Comparison of ENCODE assay signal across 13 mouse cellular contexts in genomic region chr1:59437927-59438326, GRCm38 (mm10). TPM values are rescaled to one million over a fixed set of nuclear protein-coding genes. Genes with fewer than 3 reads are reported as not detected.
DNase-seq lines count a peak whose midpoint lies in the region; ATAC-seq and TF ChIP-seq lines count a peak whose summit lies in the region.
"Had no signal": no experiment of that assay in that cellular context is flagged by ENCODE, and none has a peak within 500 bp of the region (broad histone marks: within the 10 kb centered on the region; RNA-seq: fewer than 3 reads in every experiment).

No protein-coding gene starts in this region.

- H3K9ac ChIP-seq in embryonic facial prominence, embryonic 12.5 days, result no peak overlapping the region
- H3K9ac ChIP-seq in hindbrain, embryonic 12.5 days, result no peak overlapping the region
- H3K9ac ChIP-seq in limb, embryonic 11.5 days (ENCODE audit: low read length), result no peak overlapping the region
- H3K9ac ChIP-seq in midbrain, embryonic 16.5 days (ENCODE audit: low read depth, low read length), result no peak overlapping the region
- H3K9ac ChIP-seq in lung, postnatal 0 days (replicated peaks; ENCODE audit: low read depth), result no peak overlapping the region

- TF ChIP-seq EP300 in lung, postnatal 0 days (IDR thresholded peaks at IDR 0.05), result no peak

- H3K4me1 ChIP-seq in embryonic facial prominence, embryonic 12.5 days, result peaks cover 12% of the 10 kb centered on the region
- H3K4me1 ChIP-seq in hindbrain, embryonic 12.5 days, result peaks cover 18% of the 10 kb centered on the region
- peaks cover 5% of the 10 kb centered on the region; the same call in 1 of the 2 replicates for H3K4me1 ChIP-seq in limb, embryonic 11.5 days (ENCODE audit: control insufficient read depth, insufficient read depth, low read length)
- H3K4me1 ChIP-seq in midbrain, embryonic 16.5 days (ENCODE audit: control insufficient read depth, insufficient read depth, low read length), result peaks cover 7% of the 10 kb centered on the region
- H3K4me1 ChIP-seq in lung, postnatal 0 days (ENCODE audit: insufficient read depth, low read depth, low read length), result no peaks in the 10 kb centered on the region

- no peaks in the 10 kb centered on the region for H3K27me3 ChIP-seq in embryonic facial prominence, embryonic 12.5 days
- H3K27me3 ChIP-seq in hindbrain, embryonic 12.5 days, result no peaks in the 10 kb centered on the region
- H3K27me3 ChIP-seq in limb, embryonic 11.5 days (ENCODE audit: control insufficient read depth, insufficient read depth, low read length), result no peaks in the 10 kb centered on the region
- no peaks in the 10 kb centered on the region for H3K27me3 ChIP-seq in midbrain, embryonic 16.5 days (ENCODE audit: control insufficient read depth, insufficient read depth, low read depth, low read length)
- H3K27me3 ChIP-seq in lung, postnatal 0 days (replicated peaks; ENCODE audit: insufficient read depth, low read length), result no peaks in the 10 kb centered on the region

- peak overlapping the region; percentile 67 for H3K27ac ChIP-seq in embryonic facial prominence, embryonic 12.5 days
- H3K27ac ChIP-seq in hindbrain, embryonic 12.5 days, result peak overlapping the region; percentile 69
- H3K27ac ChIP-seq in limb, embryonic 11.5 days (replicated peaks; ENCODE audit: low read depth, low read length), result peak overlapping the region; percentile 48
- no peak overlapping the region for H3K27ac ChIP-seq in midbrain, embryonic 16.5 days (ENCODE audit: low read length)
- H3K27ac ChIP-seq in lung, postnatal 0 days (ENCODE audit: low read length), result no peak overlapping the region
- H3K27ac ChIP-seq: heart, embryonic 10.5 days; macrophage had no signal

- no peak for TF ChIP-seq CTCF in lung, postnatal 0 days (IDR thresholded peaks at IDR 0.05)

- H3K36me3 ChIP-seq in embryonic facial prominence, embryonic 12.5 days, result no peaks in the 10 kb centered on the region
- no peaks in the 10 kb centered on the region for H3K36me3 ChIP-seq in hindbrain, embryonic 12.5 days
- no peaks in the 10 kb centered on the region for H3K36me3 ChIP-seq in limb, embryonic 11.5 days (ENCODE audit: control insufficient read depth, insufficient read depth, low read length)
- no peaks in the 10 kb centered on the region for H3K36me3 ChIP-seq in midbrain, embryonic 16.5 days (ENCODE audit: control insufficient read depth, insufficient read depth, low read length)
- H3K36me3 ChIP-seq in lung, postnatal 0 days (ENCODE audit: insufficient read depth, low read length), result no peaks in the 10 kb centered on the region
- H3K36me3 ChIP-seq: G1E; heart, embryonic 10.5 days had no signal

- no peaks in the 10 kb centered on the region for H3K9me3 ChIP-seq in embryonic facial prominence, embryonic 12.5 days
- no peaks in the 10 kb centered on the region for H3K9me3 ChIP-seq in hindbrain, embryonic 12.5 days (replicated peaks)
- no peaks in the 10 kb centered on the region for H3K9me3 ChIP-seq in limb, embryonic 11.5 days (ENCODE audit: control insufficient read depth, low read length)
- no peaks in the 10 kb centered on the region for H3K9me3 ChIP-seq in midbrain, embryonic 16.5 days (replicated peaks; ENCODE audit: control insufficient read depth, low read length, poor library complexity, severe bottlenecking)
- no peaks in the 10 kb centered on the region for H3K9me3 ChIP-seq in lung, postnatal 0 days (ENCODE audit: low read length)
- H3K9me3 ChIP-seq: heart, embryonic 10.5 days had no signal

- WGBS in embryonic facial prominence, embryonic 12.5 days, result 8% methylated on average over 3 of the region's 3 CpGs
- 9% methylated on average over 3 of the region's 3 CpGs for WGBS in hindbrain, embryonic 12.5 days
- 9% methylated on average over 3 of the region's 3 CpGs for WGBS in limb, embryonic 11.5 days
- 25% methylated on average over 3 of the region's 3 CpGs for WGBS in midbrain, embryonic 16.5 days
- WGBS in lung, postnatal 0 days, result 58% methylated on average over 3 of the region's 3 CpGs

- H3K4me3 ChIP-seq in embryonic facial prominence, embryonic 12.5 days, result no peak overlapping the region
- no peak overlapping the region for H3K4me3 ChIP-seq in hindbrain, embryonic 12.5 days
- H3K4me3 ChIP-seq in limb, embryonic 11.5 days (ENCODE audit: low read depth, low read length), result no peak overlapping the region
- no peak overlapping the region for H3K4me3 ChIP-seq in midbrain, embryonic 16.5 days (ENCODE audit: low read depth, low read length)
- H3K4me3 ChIP-seq in lung, postnatal 0 days (ENCODE audit: low read depth, low read length), result no peak overlapping the region
- H3K4me3 ChIP-seq: heart, embryonic 10.5 days had no signal

- intact Hi-C loops in left cerebral cortex, postnatal 36 days (cut with DNase I), result no loop called here

- DNase-seq in limb, embryonic 11.5 days (ENCODE audit: low spot score), result peak; percentile 64
- DNase-seq in lung, postnatal 0 days (ENCODE audit: low spot score), result no peak
- DNase-seq in cerebellum, adult 11-12 months, result no peak
- no peak for DNase-seq in left cerebral cortex, postnatal 36 days (ENCODE audit: low spot score in 2 of 2)
- DNase-seq in thymus, postnatal 25 days, result no peak
- DNase-seq: adrenal gland, postnatal 10 days; right cerebral cortex, adult 18-20 months had no signal

- no peak overlapping the region for H3K4me2 ChIP-seq in embryonic facial prominence, embryonic 12.5 days (replicated peaks)
- no peak overlapping the region for H3K4me2 ChIP-seq in hindbrain, embryonic 12.5 days (replicated peaks)
- no peak overlapping the region for H3K4me2 ChIP-seq in limb, embryonic 11.5 days (ENCODE audit: low read depth, severe bottlenecking)
- H3K4me2 ChIP-seq in midbrain, embryonic 16.5 days (ENCODE audit: low read length), result no peak overlapping the region
- H3K4me2 ChIP-seq in lung, postnatal 0 days (replicated peaks; ENCODE audit: low read depth, low read length), result no peak overlapping the region

- ATAC-seq in embryonic facial prominence, embryonic 12.5 days (ENCODE audit: insufficient number of reproducible peaks, insufficient read depth, low FRiP score, low TSS enrichment), result no peak
- ATAC-seq in hindbrain, embryonic 12.5 days (ENCODE audit: low FRiP score), result peak; percentile 64
- no peak for ATAC-seq in limb, embryonic 11.5 days (ENCODE audit: insufficient number of reproducible peaks, low FRiP score, low TSS enrichment, low read depth)
- 0 out of 2 replicates have a peak, but pooled peaks have one; percentile 49 for ATAC-seq in midbrain, embryonic 16.5 days
- ATAC-seq in lung, postnatal 0 days, result no peak

RNA-seq across cellular contexts. Expression of gene Fzd7, which starts 44.3 kb away (rescaled TPM):
- 26.3 and 28.5 TPM in 2 replicates for polyA plus RNA-seq in embryonic facial prominence, embryonic 12.5 days (2016; fragmentation: Nextera tagmentation; extraction: Ambion mirVana)
- 19.0 and 19.4 TPM in 2 replicates for polyA plus RNA-seq in hindbrain, embryonic 12.5 days (2016; fragmentation: Nextera tagmentation; extraction: Ambion mirVana)
- polyA plus RNA-seq in limb, embryonic 11.5 days (2014; fragmentation: Nextera tagmentation; extraction: Ambion mirVana), result 15.3 and 19.7 TPM in 2 replicates
- polyA plus RNA-seq in midbrain, embryonic 16.5 days (2015; fragmentation: Nextera tagmentation; extraction: Ambion mirVana), result 2.6 and 3.2 TPM in 2 replicates
- polyA plus RNA-seq in lung, postnatal 0 days (2015; fragmentation: Nextera tagmentation; extraction: Ambion mirVana), result 7.1 and 9.6 TPM in 2 replicates
- 1 to 10 TPM; 5.5 to 6.4 TPM for total RNA-seq in left cerebral cortex, postnatal 36 days (2021)

Comparison
In these comparisons a context has a peak if more than half of its experiments do, and no peak if none do; other contexts are left out.
1. ATAC-seq: peak in hindbrain, embryonic 12.5 days (single experiment) and midbrain, embryonic 16.5 days (single experiment); none in embryonic facial prominence, embryonic 12.5 days (single experiment), limb, embryonic 11.5 days (single experiment) and lung, postnatal 0 days (single experiment).
2. H3K27ac ChIP-seq: peak in embryonic facial prominence, embryonic 12.5 days (single experiment), hindbrain, embryonic 12.5 days (single experiment) and limb, embryonic 11.5 days (single experiment); none in midbrain, embryonic 16.5 days (single experiment) and lung, postnatal 0 days (single experiment).